Mouse (Mus musculus): Measurements from ENCODE around the gene Snx33.

Gene Snx33

GRCm38 (mm10) chr9:56890522-56891250 is 37.5 kb downstream of the Snx33 start:
- DNase-seq (ENCODE audit: low read depth, low spot score): no peak

GRCm38 (mm10) chr9:56889817-56890216 is 38.4 kb downstream of the Snx33 start:
- peak; percentile 92 for DNase-seq (ENCODE audit: low read depth, low spot score)

- no peak for DNase-seq (ENCODE audit: low read depth, low spot score)
Observed at GRCm38 (mm10) chr9:56887581-56887980, 40.6 kb downstream of the Snx33 start.

- DNase-seq (ENCODE audit: low read depth, low spot score): no peak
Observed at GRCm38 (mm10) chr9:56886601-56887000, 41.6 kb downstream of the Snx33 start.

- DNase-seq (ENCODE audit: low read depth, low spot score): peak; percentile 82
Observed at GRCm38 (mm10) chr9:56886113-56886512, 42.1 kb downstream of the Snx33 start.

GRCm38 (mm10) chr9:56884328-56884727 is 43.8 kb downstream of the Snx33 start:
- no peak for DNase-seq (ENCODE audit: low read depth, low spot score)

- no peak for DNase-seq (ENCODE audit: low read depth, low spot score)
Observed at GRCm38 (mm10) chr9:56883470-56883869, 44.7 kb downstream of the Snx33 start.

- DNase-seq (ENCODE audit: low read depth, low spot score): no peak
Observed at GRCm38 (mm10) chr9:56882818-56883217, 45.4 kb downstream of the Snx33 start.

GRCm38 (mm10) chr9:56882283-56882682 is 45.9 kb downstream of the Snx33 start:
- no peak for DNase-seq (ENCODE audit: low read depth, low spot score)

GRCm38 (mm10) chr9:56881539-56882082 is 46.6 kb downstream of the Snx33 start:
- DNase-seq (ENCODE audit: low read depth, low spot score): no peak

GRCm38 (mm10) chr9:56880790-56881189 is 47.4 kb downstream of the Snx33 start:
- DNase-seq (ENCODE audit: low read depth, low spot score): no peak

- peak; percentile 81 for DNase-seq (ENCODE audit: low read depth, low spot score)
Observed at GRCm38 (mm10) chr9:56877284-56877683, 50.9 kb downstream of the Snx33 start.

GRCm38 (mm10) chr9:56876784-56877183 is 51.4 kb downstream of the Snx33 start:
- peak; percentile 56 for DNase-seq (ENCODE audit: low read depth, low spot score)

GRCm38 (mm10) chr9:56873097-56873496 is 55.1 kb downstream of the Snx33 start:
- no peak for DNase-seq (ENCODE audit: low read depth, low spot score)

- no peak for DNase-seq (ENCODE audit: low read depth, low spot score)
Observed at GRCm38 (mm10) chr9:56872105-56872903, 55.9 kb downstream of the Snx33 start.

- DNase-seq (ENCODE audit: low read depth, low spot score): no peak
Observed at GRCm38 (mm10) chr9:56871191-56871590, 57.0 kb downstream of the Snx33 start.

- DNase-seq (ENCODE audit: low read depth, low spot score): no peak
Observed at GRCm38 (mm10) chr9:56870778-56871177, 57.4 kb downstream of the Snx33 start.

- DNase-seq (ENCODE audit: low read depth, low spot score): no peak
Observed at GRCm38 (mm10) chr9:56869552-56869951, 58.6 kb downstream of the Snx33 start.

- DNase-seq (ENCODE audit: low read depth, low spot score): no peak
Observed at GRCm38 (mm10) chr9:56868292-56868691, 59.9 kb downstream of the Snx33 start.

Measured in ZHBTc4 (cell line).